Mouse (Mus musculus) hindbrain, embryonic 10.5 days (tissue): ENCODE results near the gene Ect2l. TPM values are rescaled to one million over a fixed set of nuclear protein-coding genes. Genes with fewer than 3 reads are reported as not detected.
A peak's percentile ranks its signal among the peaks of the same experiment; 100 is the strongest.
"Not testable (repeated sequence)": the region's sequence is repeated elsewhere in the genome, so short reads cannot be mapped to it uniquely, and the experiment has no call there.

Experiments
- DNase-seq: peaks from one replicate; pipeline ENCODE4 v3.0.0-alpha.2; 2017; ENCODE audit warnings: low spot score
- H3K27ac ChIP-seq: fragments of 300-500 bp; sonication (generic); 2 replicates; pipeline ENCODE4 v1.5.1; 2016; ENCODE audit warnings: mild to moderate bottlenecking, moderate library complexity
- H3K27me3 ChIP-seq: fragments of 300-500 bp; sonication (generic); 2 replicates; pipeline ENCODE4 v1.6.1; 2016; ENCODE audit warnings: mild to moderate bottlenecking; ENCODE audit not compliant: poor library complexity, insufficient read depth, severe bottlenecking
- H3K36me3 ChIP-seq: fragments of 300-500 bp; sonication (generic); 2 replicates; pipeline ENCODE4 v1.6.1; 2016; ENCODE audit warnings: mild to moderate bottlenecking, moderate library complexity
- H3K4me1 ChIP-seq: fragments of 300-500 bp; sonication (generic); replicated peaks from 2 replicates; pipeline ENCODE4 v1.6.1; 2016; ENCODE audit warnings: mild to moderate bottlenecking
- H3K4me3 ChIP-seq: fragments of 300-500 bp; sonication (generic); 2 replicates; pipeline ENCODE4 v1.5.1; 2016; ENCODE audit warnings: mild to moderate bottlenecking, moderate library complexity
- H3K9me3 ChIP-seq: fragments of 300-500 bp; sonication (generic); 2 replicates; pipeline ENCODE4 v1.6.1; 2016; ENCODE audit warnings: mild to moderate bottlenecking, moderate library complexity
- WGBS: fragments of 180-500 bp; shearing (Covaris S2); methylation state at CpG from one replicate; pipeline ENCODE4 v1.1.7; 2016; 5-methylcytosine and 5-hydroxymethylcytosine counted together
- polyA plus RNA-seq: library from polyadenylated mRNA; unstranded; fragments of >200 nt; fragmentation: Nextera tagmentation; extraction: Ambion mirVana; gene quantifications from 2 replicates; pipeline ENCODE4 v1.2.1, GENCODE M21; 2016

Ect2l gene
- polyA plus RNA-seq, 1 experiment from 2014 or later: 0.30 TPM

- 69% methylated on average over 2 of the region's 2 CpGs for WGBS
Measured at GRCm38 (mm10) chr10:18177304-18177703, 33.4 kb downstream of the Ect2l start.

GRCm38 (mm10) chr10:18176722-18177121, 34.0 kb downstream of the Ect2l start:
- Histone ChIP-seq H3K36me3 (no peaks in the 10 kb centered on the region), H3K27me3 (no peaks in the 10 kb centered on the region), H3K9me3 (no peaks in the 10 kb centered on the region), H3K27ac (no peak overlapping the region), H3K4me1 (no peaks in the 10 kb centered on the region), H3K4me3 (no peak overlapping the region)
- 93% methylated on average over 7 of the region's 7 CpGs for WGBS
- DNase-seq: no peak

More at GRCm38 (mm10) chr10:18177304-18177703, 33.4 kb downstream of the Ect2l start:
- Histone ChIP-seq H3K27me3 (no peaks in the 10 kb centered on the region), H3K4me3 (no peak overlapping the region), H3K9me3 (no peaks in the 10 kb centered on the region), H3K36me3 (no peaks in the 10 kb centered on the region), H3K27ac (no peak overlapping the region), H3K4me1 (no peaks in the 10 kb centered on the region)
- no peak for DNase-seq

- WGBS: 91% methylated on average over 6 of the region's 6 CpGs
- no peaks in the 10 kb centered on the region for H3K4me1 ChIP-seq
- H3K27me3 ChIP-seq: no peaks in the 10 kb centered on the region
- no peaks in the 10 kb centered on the region for H3K36me3 ChIP-seq
- no peak overlapping the region for H3K27ac ChIP-seq
- no peaks in the 10 kb centered on the region for H3K9me3 ChIP-seq
- no peak overlapping the region for H3K4me3 ChIP-seq
- DNase-seq: no peak
Measured at GRCm38 (mm10) chr10:18175087-18175486, 35.6 kb downstream of the Ect2l start.

- H3K9me3 ChIP-seq: 0 out of 2 replicates have a peak, but pooled peaks cover 3% of the 10 kb centered on the region
- 78% methylated on average over 7 of the region's 7 CpGs for WGBS
- no peaks in the 10 kb centered on the region for H3K27me3 ChIP-seq
- H3K27ac ChIP-seq: no peak overlapping the region
- no peaks in the 10 kb centered on the region for H3K4me1 ChIP-seq
- H3K36me3 ChIP-seq: no peaks in the 10 kb centered on the region
- DNase-seq: no peak
- H3K4me3 ChIP-seq: no peak overlapping the region
Measured at GRCm38 (mm10) chr10:18162435-18162971, 48.2 kb downstream of the Ect2l start.

- Histone ChIP-seq H3K4me3 (no peak overlapping the region), H3K27me3 (no peaks in the 10 kb centered on the region), H3K27ac (no peak overlapping the region), H3K36me3 (no peaks in the 10 kb centered on the region), H3K4me1 (no peaks in the 10 kb centered on the region), H3K9me3 (no peaks in the 10 kb centered on the region)
- DNase-seq: no peak
- WGBS: 84% methylated on average over 3 of the region's 3 CpGs
Measured at GRCm38 (mm10) chr10:18147224-18147623, 63.5 kb downstream of the Ect2l start.

GRCm38 (mm10) chr10:18142231-18142630, 68.5 kb downstream of the Ect2l start:
- WGBS: 88% methylated on average over 6 of the region's 6 CpGs
- Histone ChIP-seq H3K27me3 (no peaks in the 10 kb centered on the region), H3K4me3 (no peak overlapping the region), H3K9me3 (no peaks in the 10 kb centered on the region), H3K27ac (no peak overlapping the region), H3K36me3 (no peaks in the 10 kb centered on the region), H3K4me1 (no peaks in the 10 kb centered on the region)
- DNase-seq: no peak

- DNase-seq: no peak
- H3K9me3 ChIP-seq: no peaks in the 10 kb centered on the region
- no peaks in the 10 kb centered on the region for H3K36me3 ChIP-seq
- no peaks in the 10 kb centered on the region for H3K4me1 ChIP-seq
- 90% methylated on average over 2 of the region's 2 CpGs for whole genome bisulfite sequencing
- no peak overlapping the region for H3K27ac ChIP-seq
- no peak overlapping the region for H3K4me3 ChIP-seq
- no peaks in the 10 kb centered on the region for H3K27me3 ChIP-seq
Measured at GRCm38 (mm10) chr10:18141389-18141788, 69.3 kb downstream of the Ect2l start.

GRCm38 (mm10) chr10:18139615-18140014, 71.1 kb downstream of the Ect2l start:
- H3K4me3 ChIP-seq: peak overlapping the region; percentile 31
- H3K4me1 ChIP-seq: no peaks in the 10 kb centered on the region
- H3K27ac ChIP-seq: peak overlapping the region; percentile 40; the same call in 1 of the 2 replicates
- no peaks in the 10 kb centered on the region for H3K36me3 ChIP-seq
- H3K27me3 ChIP-seq: no peaks in the 10 kb centered on the region
- H3K9me3 ChIP-seq: no peaks in the 10 kb centered on the region
- 87% methylated on average over 5 of the region's 5 CpGs for WGBS
- no peak for DNase-seq

GRCm38 (mm10) chr10:18138853-18139503, 71.7 kb downstream of the Ect2l start:
- H3K4me1 ChIP-seq, H3K36me3 ChIP-seq, H3K27me3 ChIP-seq, DNase-seq, H3K27ac ChIP-seq, H3K9me3 ChIP-seq: not testable (repeated sequence)
- peak overlapping the region; percentile 31 for H3K4me3 ChIP-seq
- WGBS: 82% methylated on average over 18 of the region's 26 CpGs

- H3K27me3 ChIP-seq: no peaks in the 10 kb centered on the region
- 91% methylated on average over 10 of the region's 10 CpGs for WGBS
Measured at GRCm38 (mm10) chr10:18131666-18132650, 78.7 kb downstream of the Ect2l start.

GRCm38 (mm10) chr10:18130276-18130675, 80.4 kb downstream of the Ect2l start:
- no peaks in the 10 kb centered on the region for H3K27me3 ChIP-seq
- H3K4me3 ChIP-seq: no peak overlapping the region
- H3K36me3 ChIP-seq: peaks cover 24% of the 10 kb centered on the region
- no peak overlapping the region for H3K27ac ChIP-seq
- DNase-seq: no peak
- no peaks in the 10 kb centered on the region for H3K9me3 ChIP-seq
- no peaks in the 10 kb centered on the region for H3K4me1 ChIP-seq
- WGBS: 95% methylated on average over 5 of the region's 5 CpGs

More at GRCm38 (mm10) chr10:18131666-18132650, 78.7 kb downstream of the Ect2l start:
- Histone ChIP-seq H3K36me3 (peaks cover 11% of the 10 kb centered on the region; the same call in 1 of the 2 replicates), H3K9me3 (no peaks in the 10 kb centered on the region), H3K27ac (no peak overlapping the region), H3K4me1 (no peaks in the 10 kb centered on the region), H3K4me3 (no peak overlapping the region)
- DNase-seq: no peak

- H3K36me3 ChIP-seq: peaks cover 92% of the 10 kb centered on the region
- no peak overlapping the region for H3K27ac ChIP-seq
- H3K9me3 ChIP-seq: no peaks in the 10 kb centered on the region
- H3K27me3 ChIP-seq: no peaks in the 10 kb centered on the region
- WGBS: 84% methylated on average over 8 of the region's 8 CpGs
- H3K4me3 ChIP-seq: no peak overlapping the region
- H3K4me1 ChIP-seq: no peaks in the 10 kb centered on the region
- DNase-seq: peak; percentile 8
Measured at GRCm38 (mm10) chr10:18118336-18118735, 92.4 kb downstream of the Ect2l start.
